ENCODE assay signal across 27 mouse cellular contexts in the genomic region with DNA sequence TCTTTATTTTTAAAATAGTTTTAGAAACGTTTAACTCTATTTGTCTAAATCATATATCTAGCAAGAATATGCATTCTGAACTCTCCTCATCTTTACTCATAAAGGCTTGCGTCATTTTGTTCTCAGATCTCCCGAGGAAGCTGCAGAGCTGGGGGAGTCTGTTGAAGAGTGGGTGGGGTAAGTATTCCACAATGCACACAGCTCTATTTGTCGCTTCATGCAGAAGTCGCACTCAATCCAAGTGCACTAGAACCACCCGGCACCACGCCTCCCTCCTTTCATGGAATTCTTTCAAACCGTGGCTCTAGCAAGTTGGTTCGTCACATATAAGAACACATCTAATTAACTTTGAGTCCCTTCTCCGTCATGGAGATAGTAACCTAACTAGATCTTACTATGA. TPM values are rescaled to one million over a fixed set of nuclear protein-coding genes. Genes with fewer than 3 reads are reported as not detected.
DNase-seq lines count a peak whose midpoint lies in the region; ATAC-seq lines count a peak whose summit lies in the region.
"Had no signal": no experiment of that assay in that cellular context is flagged by ENCODE, and none has a peak within 500 bp of the region (broad histone marks: within the 10 kb centered on the region; RNA-seq: fewer than 3 reads in every experiment).

No protein-coding gene starts in this region.

- H3K36me3 ChIP-seq in midbrain, embryonic 10.5 days = no peaks in the 10 kb centered on the region
- H3K36me3 ChIP-seq in intestine, embryonic 15.5 days = no peaks in the 10 kb centered on the region
- H3K36me3 ChIP-seq: heart, embryonic 15.5 days; hindbrain, embryonic 13.5 days had no signal

- H3K4me2 ChIP-seq in intestine, embryonic 15.5 days (replicated peaks) = no peak overlapping the region
- H3K4me2 ChIP-seq: heart, embryonic 15.5 days; hindbrain, embryonic 13.5 days; limb, embryonic 12.5 days; liver, embryonic 11.5 days; midbrain, embryonic 11.5 days had no signal

- intact Hi-C loops in left cerebral cortex, postnatal 36 days (cut with DNase I) = no loop called here
- intact Hi-C loops in left cerebral cortex, postnatal 14 days (cut with DNase I) = no loop called here

- H3K4me1 ChIP-seq in midbrain, embryonic 10.5 days = peaks cover 33% of the 10 kb centered on the region
- peaks cover 6% of the 10 kb centered on the region; the same call in 1 of the 2 replicates for H3K4me1 ChIP-seq in intestine, embryonic 15.5 days (replicated peaks)

- no peak for ATAC-seq in CD4-positive, CD25-positive, alpha-beta regulatory T cell, adult 4 months
- no peak for ATAC-seq in intestine, embryonic 15.5 days
- ATAC-seq: inflammation-experienced regulatory T-cells, adult 6 months; liver, postnatal 0 days; Patski had no signal

- WGBS in midbrain, embryonic 10.5 days = 91% methylated on average over 10 of the region's 10 CpGs
- WGBS in intestine, embryonic 15.5 days = 89% methylated on average over 10 of the region's 10 CpGs

- peak; percentile 40 for DNase-seq in CD4-positive, CD25-positive, alpha-beta regulatory T cell, adult 2 months (ENCODE audit: low read depth, low spot score)
- peak; percentile 22 to 35 for DNase-seq in left cerebral cortex, postnatal 36 days (ENCODE audit: low spot score in 2 of 2)
- no peak for DNase-seq in left cerebral cortex, postnatal 14 days (ENCODE audit: low spot score in 2 of 2)
- peak; percentile 68 for DNase-seq in CD4-positive helper T cell, adult 2 months (ENCODE audit: low read depth, low spot score)
- peak; percentile 76 for DNase-seq in lung, postnatal 36 days
- DNase-seq in midbrain, embryonic 10.5 days (ENCODE audit: low spot score) = no peak
- DNase-seq: adrenal gland, adult 8-10 months; cerebellum, adult 18-20 months; cerebellum, postnatal 14 days; gastrocnemius, postnatal 25 days; heart, postnatal 36 days; kidney, adult 2 months; kidney, postnatal 10 days; liver, postnatal 0 days; right cerebral cortex, postnatal 25 days; thymus, adult 2 months had no signal

- no peaks in the 10 kb centered on the region for H3K9me3 ChIP-seq in midbrain, embryonic 10.5 days (replicated peaks)
- H3K9me3 ChIP-seq in intestine, embryonic 15.5 days = no peaks in the 10 kb centered on the region
- H3K9me3 ChIP-seq: G1E; heart, embryonic 15.5 days; hindbrain, embryonic 13.5 days; limb, embryonic 12.5 days had no signal

- H3K9ac ChIP-seq in intestine, embryonic 15.5 days = no peak overlapping the region
- H3K9ac ChIP-seq: heart, embryonic 15.5 days; hindbrain, embryonic 13.5 days; limb, embryonic 12.5 days; liver, postnatal 0 days had no signal

- no peaks in the 10 kb centered on the region for H3K27me3 ChIP-seq in midbrain, embryonic 10.5 days (ENCODE audit: low read depth, poor library complexity, severe bottlenecking)
- no peaks in the 10 kb centered on the region for H3K27me3 ChIP-seq in intestine, embryonic 15.5 days (replicated peaks)
- H3K27me3 ChIP-seq: heart, embryonic 15.5 days; hindbrain, embryonic 13.5 days; limb, embryonic 12.5 days; Patski had no signal

- H3K27ac ChIP-seq in midbrain, embryonic 10.5 days (replicated peaks) = no peak overlapping the region
- no peak overlapping the region for H3K27ac ChIP-seq in intestine, embryonic 15.5 days
- H3K27ac ChIP-seq: heart, adult 2 months; heart, embryonic 15.5 days; hindbrain, embryonic 13.5 days; limb, embryonic 12.5 days had no signal

- no peak overlapping the region for H3K4me3 ChIP-seq in midbrain, embryonic 10.5 days
- no peak overlapping the region for H3K4me3 ChIP-seq in intestine, embryonic 15.5 days (replicated peaks)
- H3K4me3 ChIP-seq: heart, adult 2 months; heart, embryonic 15.5 days; hindbrain, embryonic 13.5 days; limb, embryonic 12.5 days had no signal

RNA-seq across cellular contexts. Expression of gene Tubd1, which starts 45.8 kb away (rescaled TPM):
- 1 to 10 TPM; 4.0 to 6.7 TPM for polyA plus RNA-seq in CD4-positive, CD25-positive, alpha-beta regulatory T cell, adult 4 months (2017; shearing (Covaris generic))
- total RNA-seq in left cerebral cortex, postnatal 36 days (2021) = 1 to 10 TPM; 5.3 to 6.1 TPM
- 1 to 10 TPM; 6.7 to 7.2 TPM for total RNA-seq in left cerebral cortex, postnatal 14 days (2021)
- 13.0 and 14.8 TPM in 2 replicates for polyA plus RNA-seq in midbrain, embryonic 10.5 days (2016; fragmentation: Nextera tagmentation; extraction: Ambion mirVana)
- 11.6 and 11.8 TPM in 2 replicates for polyA plus RNA-seq in intestine, embryonic 15.5 days (2015; fragmentation: Nextera tagmentation; extraction: Ambion mirVana)

RNA-seq across cellular contexts. Expression of gene Rps6kb1, which starts 46.0 kb away (rescaled TPM):
- polyA plus RNA-seq in CD4-positive, CD25-positive, alpha-beta regulatory T cell, adult 4 months (2017; shearing (Covaris generic)) = 10 to 100 TPM; 58.9 to 62.5 TPM
- 10 to 100 TPM; 33.7 to 38.4 TPM for total RNA-seq in left cerebral cortex, postnatal 36 days (2021)
- 10 to 100 TPM; 38.5 to 38.7 TPM for total RNA-seq in left cerebral cortex, postnatal 14 days (2021)
- polyA plus RNA-seq in midbrain, embryonic 10.5 days (2016; fragmentation: Nextera tagmentation; extraction: Ambion mirVana) = 56.2 and 58.3 TPM in 2 replicates
- polyA plus RNA-seq in intestine, embryonic 15.5 days (2015; fragmentation: Nextera tagmentation; extraction: Ambion mirVana) = 54.6 and 63.6 TPM in 2 replicates

Comparison
In these comparisons a context has a peak if more than half of its experiments do, and no peak if none do; other contexts are left out.
1. DNase-seq: peak in CD4-positive, CD25-positive, alpha-beta regulatory T cell, adult 2 months (single experiment), left cerebral cortex, postnatal 36 days (2 of 2), CD4-positive helper T cell, adult 2 months (single experiment) and lung, postnatal 36 days (single experiment); none in left cerebral cortex, postnatal 14 days (0 of 2) and midbrain, embryonic 10.5 days (single experiment).